Mouse (Mus musculus) cerebellum, adult 11-12 months (tissue): ENCODE measurements around the gene Rps21.

Experiments used
- DNase-seq: peaks from one replicate; pipeline ENCODE4 v3.0.0; 2022

Rps21 gene

DNA sequence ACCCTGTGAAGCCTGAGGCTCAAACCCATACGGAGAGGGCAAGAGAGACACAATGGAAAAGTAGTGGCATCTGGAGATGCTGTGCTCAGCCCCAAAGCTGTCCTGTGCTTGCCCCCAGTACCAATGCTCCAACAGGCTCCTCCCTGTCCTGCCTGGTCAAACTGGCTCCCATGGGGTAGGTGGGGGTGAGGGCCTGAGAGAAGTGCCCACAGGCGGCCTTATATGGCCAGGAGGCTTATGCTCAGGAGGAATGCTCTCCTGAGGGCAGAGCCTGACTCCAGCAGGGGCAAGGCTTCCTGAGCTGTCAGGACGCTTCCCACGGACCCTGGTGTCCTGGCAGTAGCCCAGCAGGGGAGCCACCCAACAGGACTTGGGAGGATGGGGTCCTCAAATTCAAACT lies 26.7 kb upstream of the Rps21 start:
- no peak for DNase-seq

DNA sequence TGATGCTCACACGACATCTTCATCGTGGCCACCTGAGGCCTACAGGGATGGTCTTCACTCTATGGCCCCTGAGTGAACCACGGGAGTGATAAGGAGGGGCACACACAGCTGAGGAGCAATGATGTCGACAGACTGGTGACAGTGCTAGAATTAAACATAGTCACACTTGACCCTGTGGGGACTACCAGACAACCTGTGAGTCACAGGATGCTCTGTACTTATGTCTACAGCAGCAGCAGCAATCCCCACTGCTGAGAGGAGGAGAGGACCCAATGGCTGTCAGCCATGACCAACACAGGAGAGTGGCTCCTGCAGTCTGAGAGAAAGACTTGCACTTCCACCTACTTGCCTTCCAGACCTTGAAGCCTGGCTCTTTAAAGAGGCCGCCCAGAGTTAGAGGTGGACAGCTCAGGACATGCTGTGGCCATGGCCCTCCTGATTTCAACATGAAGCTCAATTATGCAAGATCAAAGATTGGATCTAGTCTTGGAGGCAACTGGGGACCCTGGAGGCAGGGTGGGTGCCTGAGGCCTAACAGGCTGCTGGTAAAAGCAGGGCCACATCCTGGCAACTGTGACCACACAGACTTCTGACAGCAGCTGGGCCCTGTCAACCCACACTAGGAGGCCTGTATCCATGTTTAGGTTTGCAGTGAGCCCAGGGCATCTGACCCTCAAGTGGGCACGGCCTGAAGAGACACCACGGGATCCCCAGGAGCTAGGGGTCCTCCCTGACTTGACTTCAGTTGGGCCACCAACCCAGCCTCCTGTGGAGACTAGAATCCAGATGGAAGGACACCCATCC lies 23.9 kb upstream of the Rps21 start:
- DNase-seq, result no peak

DNA sequence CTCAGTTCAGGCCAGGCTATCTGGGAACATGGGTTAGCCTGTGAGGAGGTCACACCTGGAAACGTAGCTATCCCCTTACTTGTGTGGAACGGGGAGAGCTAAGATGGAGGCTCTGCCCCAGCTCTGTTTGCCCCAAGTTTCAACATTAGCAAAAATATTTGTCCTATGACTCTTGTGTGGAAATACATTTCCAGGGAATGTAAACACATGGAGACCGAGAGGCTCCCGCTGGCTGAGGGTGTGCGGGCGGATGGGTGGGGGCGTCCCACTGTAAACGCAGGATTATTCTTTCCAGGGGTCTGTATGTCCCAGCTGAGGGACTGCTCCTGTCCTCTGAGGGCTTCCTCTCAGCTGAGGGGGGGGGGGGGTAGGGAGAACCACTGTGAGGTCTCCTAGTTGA lies 22.8 kb upstream of the Rps21 start:
- DNase-seq, result no peak

DNA sequence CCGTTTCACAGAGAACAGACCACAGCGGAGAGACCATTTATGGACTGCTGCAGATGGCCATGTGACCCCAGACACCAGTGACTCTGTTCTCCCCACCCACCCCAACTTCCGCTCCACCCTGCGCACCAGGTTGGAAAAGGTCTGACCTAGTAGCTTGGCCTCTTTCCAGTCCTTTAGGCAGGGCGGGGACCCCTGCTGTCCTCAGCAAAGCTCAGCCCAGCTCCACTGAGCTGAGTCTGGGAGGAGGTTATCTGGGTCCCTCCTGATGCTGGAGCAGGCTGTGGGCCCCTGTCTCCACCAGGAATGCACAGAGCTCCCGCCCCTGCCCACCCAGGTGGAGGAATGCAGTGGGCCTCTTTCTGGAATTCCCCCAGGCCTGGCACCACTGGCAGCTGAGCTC lies 22.2 kb upstream of the Rps21 start:
- no peak for DNase-seq

DNA sequence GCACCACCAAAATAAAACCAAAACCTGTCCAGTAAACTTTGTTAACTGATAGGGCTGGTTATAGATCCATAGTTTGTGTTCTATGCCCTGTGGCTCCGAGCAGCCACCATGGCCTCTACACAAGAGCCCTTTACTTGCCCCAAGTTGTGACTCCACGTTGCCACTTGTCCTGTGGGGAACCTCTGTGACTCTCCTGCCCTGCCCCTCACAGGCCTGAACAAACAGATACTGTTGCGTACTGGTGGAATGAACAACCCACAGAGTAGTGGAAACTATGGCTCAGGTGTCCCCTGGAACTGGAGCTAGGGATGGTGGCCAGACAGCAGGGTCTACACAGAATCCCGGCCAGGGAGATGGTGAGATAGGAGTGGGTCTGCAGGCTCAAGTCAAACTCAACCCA lies 21.4 kb upstream of the Rps21 start:
- DNase-seq, result no peak

DNA sequence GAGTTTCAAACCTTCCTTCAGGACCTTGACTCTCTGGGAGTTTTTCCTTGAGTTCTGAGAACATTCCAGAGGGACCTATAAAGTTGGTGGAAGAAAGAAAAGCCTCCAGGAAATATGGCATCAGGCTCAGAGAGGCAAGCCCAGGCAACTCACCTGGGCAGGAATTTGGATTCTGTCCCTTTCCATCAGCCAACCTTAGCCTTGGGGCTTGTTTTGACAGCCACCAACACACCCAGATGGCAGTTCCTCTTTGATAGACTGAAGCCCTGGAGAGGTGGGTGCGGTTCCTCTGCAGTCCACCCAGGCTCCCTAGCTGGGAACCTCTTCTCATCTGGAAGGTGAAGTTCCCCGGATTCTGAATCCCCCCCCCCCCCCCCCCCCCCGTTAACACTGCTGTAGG lies 20.7 kb upstream of the Rps21 start:
- no peak for DNase-seq

DNA sequence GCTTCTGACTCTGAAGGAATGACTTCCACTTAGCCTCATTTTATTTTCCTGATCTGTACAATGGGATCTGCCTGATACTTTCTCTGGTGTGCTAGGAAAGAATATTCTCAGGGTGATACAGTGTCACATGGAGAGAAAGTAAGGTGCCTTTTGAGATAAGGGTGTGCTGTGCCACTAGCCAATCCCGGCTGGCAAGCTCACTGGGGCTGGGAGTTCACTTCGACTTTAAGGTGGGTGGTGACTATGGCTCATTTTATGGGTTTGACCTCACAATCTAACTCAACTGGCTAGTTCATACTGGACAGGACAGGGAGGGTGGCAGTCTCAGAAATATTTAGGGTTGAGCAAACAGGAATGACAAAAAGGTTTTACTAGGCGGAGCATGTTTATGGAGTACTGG lies 20.2 kb upstream of the Rps21 start:
- no peak for DNase-seq

DNA sequence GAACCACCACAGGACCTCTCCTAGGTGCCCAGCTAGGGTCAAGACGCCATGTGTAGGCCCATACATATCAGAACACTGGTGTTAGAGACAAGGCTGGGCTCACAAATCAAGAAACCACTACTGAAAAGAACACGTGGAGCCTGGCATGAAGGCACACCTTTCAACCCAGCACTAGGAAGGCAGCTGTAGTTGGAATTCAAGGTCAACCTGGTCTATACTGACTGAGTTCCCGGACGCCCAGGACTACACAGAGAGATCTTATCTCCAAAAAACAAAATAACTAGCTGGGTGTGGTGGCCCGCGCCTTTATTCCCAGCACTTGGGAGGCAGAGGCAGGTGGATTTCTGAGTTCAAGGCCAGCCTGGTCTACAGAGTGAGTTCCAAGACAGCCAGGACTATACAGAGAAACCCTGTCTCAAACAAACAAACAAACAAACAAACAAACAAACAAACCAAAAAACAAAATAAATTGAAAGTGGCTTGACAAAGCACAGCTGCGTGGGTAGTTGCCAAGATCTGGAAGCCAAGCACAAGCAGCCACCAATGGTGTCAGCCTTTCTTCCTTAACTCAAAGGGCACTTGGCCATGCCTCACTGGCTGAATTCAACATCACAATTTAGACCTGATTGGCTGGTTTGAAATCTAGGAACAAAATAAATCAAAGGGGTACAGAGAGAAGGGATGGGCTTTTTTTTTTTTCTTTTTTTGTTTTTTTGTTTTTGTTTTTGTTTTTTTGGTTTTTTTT lies 19.4 kb upstream of the Rps21 start:
- DNase-seq, result no peak

DNA sequence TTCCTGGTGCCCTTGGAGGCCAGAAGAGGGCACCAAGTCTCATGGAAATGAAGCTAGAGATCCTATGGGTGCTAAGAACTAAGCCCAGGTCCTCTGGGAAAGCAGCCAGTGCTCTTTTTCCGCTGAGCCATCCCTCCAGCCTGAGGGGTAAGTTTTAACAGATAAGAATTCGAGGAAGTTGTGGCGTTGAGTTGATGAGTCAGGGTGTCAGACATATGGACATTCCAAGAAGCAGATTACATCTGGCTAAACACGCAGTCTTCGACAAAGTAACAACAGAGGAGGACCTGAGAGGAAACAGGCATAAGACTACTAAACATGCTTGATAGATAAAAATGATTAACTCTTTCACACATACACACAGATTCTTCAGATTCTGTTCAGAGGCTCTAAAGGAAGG lies 18.6 kb upstream of the Rps21 start:
- DNase-seq, result no peak

DNA sequence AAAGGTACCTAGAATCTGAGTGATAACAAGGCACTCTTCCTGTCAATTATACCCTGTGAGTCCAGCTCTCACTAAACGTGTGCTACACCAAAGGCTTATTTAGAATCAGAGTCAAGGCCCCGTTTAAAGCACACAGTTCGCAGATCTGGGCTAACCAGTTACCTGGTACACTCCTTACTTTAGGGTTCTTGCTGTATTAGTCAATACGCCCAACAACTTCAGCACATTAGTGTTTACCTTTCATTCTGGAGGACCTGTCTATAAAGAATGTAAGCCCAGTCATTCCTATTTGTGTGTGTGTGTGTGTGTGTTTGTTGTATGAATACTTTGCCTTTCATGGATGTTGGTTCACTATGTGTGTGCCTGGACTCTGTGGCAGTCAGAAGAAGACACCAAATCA lies 14.1 kb upstream of the Rps21 start:
- DNase-seq, result no peak

DNA sequence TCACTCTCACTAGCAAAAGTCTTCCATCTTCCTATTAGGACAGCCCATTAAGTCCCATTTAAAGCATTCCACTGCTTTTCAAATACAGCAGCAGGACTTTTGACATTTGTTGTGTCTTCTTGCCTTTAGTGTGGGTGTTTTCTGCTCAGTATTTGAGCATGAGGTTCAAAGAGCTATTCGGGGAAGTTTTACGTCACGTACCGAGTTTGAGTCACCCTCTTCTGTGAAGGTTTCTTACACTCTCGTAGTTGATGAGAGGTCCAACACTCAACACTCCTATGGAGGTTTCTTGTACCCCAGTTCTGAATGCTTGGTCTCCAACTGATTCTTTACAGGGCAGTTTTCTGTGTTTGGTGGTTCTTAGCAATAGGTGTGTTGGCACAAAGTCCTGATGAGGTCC lies 9.3 kb upstream of the Rps21 start:
- no peak for DNase-seq

DNA sequence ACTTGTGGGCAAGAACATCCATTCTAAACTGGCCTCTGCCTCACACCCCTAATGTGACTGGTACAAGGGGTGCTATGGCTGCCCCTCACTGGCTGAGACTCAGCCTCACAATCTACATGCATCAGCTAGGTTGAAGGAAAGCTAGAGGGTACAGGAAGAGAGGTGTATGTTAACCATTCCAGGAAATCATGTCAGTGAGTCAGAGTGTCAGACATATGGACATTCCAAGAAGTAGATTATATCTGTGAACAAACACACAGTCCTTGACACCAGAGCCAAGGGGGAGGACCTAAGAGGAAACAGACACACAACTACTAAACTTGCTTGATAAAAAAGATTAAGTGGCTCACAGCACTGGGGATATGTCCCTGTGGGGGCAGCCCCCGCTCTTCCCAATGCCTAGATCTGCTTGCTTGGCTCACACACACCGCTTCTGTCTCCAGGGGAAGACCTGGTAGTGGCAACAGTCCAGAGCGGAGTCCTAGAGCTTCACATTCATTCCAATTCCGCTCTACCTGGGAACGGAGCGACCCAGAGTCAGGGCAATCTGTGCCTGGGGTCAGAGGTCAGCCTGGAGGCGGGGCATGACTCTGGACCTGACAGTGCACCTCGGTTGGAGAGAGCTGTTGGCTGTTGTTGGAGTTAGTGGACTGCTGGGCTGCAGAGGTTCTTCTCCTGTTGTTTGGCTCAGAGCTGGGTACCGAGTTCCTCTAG lies 8.1 kb upstream of the Rps21 start:
- DNase-seq, result peak; percentile 10

DNA sequence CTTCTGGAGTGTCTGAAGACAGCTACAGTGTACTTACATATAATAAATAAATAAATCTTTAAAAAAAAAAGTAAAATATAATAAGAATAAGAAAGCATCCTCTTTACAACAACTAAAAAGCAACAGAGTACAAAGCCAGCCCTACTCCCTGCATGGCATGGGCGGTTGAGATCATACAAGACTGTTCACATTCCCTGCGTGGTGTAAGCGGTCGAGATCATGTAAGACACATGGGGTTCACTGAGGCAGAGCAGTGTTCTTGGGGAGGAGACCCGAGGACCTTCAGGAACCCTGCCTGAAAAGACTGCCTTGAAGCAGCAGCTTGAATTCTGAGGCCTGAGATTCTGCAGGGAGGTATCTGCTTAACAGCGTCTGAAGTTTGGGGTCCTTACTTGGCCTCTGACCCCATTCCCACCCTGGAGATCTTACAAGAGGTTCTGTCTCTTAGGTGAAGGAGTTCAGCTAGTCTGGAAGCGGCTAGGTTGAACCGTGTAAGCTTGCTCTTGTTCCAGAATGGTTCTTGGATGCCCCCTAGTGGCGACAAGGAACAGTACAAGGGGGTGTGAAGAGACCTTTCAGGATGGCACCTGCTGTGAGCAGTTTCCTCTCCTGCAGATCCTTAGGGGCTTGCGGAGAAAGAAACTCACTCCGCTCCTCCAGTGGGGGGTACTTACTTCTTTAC lies 6.1 kb upstream of the Rps21 start:
- DNase-seq, result peak; percentile 77

DNA sequence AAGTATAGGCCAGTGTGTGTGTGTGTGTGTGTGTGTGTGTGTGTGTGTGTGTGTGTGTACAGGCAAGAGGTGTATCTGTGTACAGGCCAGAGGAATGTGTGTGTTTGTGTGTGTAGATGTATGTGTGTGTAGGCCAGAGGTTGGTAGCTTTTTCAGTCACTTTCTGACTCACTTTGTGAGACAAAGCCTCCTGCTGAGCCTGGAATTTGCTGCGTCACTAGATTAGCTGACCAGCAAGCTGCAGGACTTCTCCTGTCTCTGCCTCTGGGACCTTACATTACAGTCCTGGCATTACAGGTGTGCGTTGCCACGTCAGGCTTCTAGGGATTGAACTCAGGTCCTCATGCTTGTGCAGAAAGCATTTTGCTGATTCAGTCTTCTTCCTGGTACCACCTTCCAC lies 5.3 kb upstream of the Rps21 start:
- no peak for DNase-seq

DNA sequence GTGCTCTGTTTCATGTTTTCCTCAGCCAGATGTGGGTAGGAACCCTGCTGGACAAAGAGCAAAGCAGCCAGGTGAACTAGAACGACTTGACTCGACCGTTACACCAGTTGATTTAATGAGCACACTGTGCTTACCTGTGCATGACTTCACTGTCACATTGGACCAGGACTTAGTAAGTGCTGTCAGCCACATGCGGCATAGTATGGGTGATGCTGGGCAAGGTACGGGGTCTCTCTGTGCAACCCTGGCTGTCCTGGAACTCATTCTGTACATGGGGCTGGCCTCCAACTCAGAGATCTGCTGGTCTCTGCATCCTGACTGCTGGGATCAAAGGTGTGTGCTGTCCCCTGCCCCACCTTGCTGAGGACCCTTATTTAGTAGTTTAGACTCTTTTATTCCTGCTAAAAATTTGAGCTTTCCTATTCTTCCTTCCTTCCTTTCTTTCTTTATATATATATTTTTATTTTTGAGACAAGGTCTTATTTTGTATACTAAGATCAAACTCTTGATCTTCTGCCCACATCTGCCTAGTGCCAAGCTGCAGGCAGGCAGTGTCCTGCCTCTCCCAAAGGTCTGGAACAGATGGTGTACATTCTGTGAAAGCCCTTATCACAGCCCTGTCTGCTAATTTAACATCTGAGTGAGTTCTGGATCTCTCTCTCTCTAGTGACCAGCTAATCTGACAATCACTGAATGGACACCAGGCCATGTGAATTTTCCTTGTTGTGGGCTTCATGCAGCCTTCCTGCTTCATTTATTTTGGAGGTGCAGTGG lies 2.6 kb upstream of the Rps21 start:
- no peak for DNase-seq

DNA sequence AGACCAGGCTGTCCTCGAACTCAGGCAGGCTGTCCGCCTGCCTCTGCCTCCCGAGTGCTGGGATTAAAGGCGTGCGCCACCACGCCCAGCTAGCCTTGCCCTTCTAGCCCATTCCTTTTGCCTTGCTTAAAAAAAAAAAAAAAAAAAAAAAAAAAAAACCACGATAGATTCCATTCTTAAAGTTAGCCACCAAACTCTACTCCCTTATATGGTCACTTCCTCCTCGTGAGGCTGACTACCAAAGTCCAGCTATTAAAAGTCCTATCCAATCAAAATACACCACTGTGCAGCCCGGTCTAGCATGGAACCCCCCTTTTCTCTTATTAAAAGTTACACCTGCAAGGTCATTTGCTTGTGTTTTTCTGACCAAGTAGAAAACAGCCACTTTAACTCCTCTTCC lies 1.5 kb upstream of the Rps21 start:
- no peak for DNase-seq

DNA sequence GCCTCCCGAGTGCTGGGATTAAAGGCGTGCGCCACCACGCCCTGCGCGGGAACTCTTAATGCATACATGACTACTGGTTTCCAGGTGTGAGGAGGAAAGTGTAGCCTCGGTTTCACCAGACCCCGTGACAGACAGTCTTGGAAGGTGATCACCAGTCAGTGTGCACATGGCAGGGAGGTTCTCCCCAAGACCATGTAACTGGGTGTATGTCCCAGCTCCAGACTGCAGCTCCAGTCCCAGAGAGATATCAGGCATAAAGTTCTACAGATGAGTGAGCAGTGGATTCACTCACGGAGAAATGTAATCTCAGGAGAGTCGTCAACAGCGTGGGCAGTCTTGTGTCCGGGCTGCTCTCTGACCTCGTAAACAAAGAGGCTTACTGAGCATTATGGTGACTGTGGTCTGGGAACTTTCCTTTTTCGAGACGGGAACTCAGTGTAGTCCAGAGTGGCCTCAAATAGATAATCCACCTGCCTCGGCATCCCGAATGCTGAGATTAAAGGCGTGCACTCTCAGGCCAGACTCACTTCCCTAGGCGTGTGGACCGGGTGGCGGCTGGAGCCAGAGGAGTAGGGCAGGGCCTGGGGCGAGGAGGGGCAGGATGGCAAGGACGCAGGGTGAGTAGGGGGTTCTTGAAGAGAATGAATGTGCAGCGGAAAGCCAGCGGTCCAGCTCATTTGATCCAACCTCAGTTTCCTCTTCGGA lies 729 bp upstream of the Rps21 start:
- no peak for DNase-seq

DNA sequence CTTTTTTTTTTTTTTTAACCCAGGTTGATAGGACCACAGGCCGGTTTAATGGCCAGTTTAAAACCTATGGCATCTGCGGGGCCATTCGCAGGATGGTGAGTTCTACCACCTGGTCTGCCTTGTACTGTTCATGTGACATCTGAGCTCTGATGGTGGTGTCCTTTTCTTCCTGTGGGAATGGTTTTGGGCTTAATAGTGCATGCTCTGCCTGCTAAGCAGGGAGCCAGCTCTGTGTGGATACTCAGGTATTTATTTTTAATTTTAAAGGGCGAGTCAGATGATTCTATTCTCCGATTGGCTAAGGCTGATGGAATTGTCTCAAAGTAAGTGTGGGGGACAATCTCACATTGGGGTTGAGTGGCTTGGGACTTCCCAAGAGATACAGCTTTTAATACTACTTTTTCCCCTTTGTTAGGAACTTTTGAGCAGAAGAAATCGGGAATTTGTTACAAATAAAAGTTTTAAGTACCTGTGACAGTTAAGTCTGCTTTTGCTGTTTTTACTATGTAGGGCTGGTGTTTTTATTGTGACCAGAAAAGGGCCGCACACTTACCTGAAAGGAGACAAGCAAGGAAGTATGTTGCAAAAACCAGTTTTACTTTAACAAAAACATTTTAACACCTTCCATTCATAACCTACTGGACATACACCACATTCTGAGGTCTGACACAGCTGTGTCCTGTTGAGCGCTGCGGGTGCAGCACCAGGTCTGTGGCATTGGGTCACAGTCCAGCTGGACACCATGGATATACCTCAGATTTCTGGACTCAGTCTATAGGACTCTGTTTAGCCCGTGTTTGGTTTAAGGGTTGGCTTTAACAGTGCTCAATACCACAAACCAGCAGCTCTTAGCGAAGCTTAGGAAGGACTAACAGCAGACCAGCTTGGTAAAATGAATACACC lies 1.0 kb downstream of the Rps21 start:
- peak; percentile 16 for DNase-seq

DNA sequence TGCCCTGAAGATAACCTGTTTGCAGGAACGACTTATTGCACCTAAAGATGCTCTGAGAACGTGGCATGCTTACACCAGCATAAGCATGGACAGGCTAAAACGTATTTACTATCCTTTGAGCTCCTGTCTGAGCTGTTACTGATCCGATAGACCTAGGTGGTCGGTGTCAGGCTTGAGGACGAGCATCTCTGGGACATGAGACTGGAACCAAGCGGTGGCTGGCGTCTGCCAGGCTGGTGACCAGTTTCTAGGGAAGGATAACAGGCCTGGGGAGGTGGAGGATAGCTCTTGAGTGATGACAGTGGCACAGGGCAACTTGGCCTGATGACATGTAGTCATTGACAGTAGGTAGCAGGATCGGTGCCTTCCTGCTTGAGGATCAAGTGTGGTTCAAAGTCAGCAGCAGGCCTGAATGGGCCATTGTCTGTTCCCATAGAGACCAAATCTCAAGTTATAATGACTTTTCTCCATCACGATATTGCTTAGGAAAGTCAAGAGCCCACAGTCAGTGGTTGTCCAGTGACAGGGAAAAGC lies 1.8 kb downstream of the Rps21 start:
- peak; percentile 30 for DNase-seq

DNA sequence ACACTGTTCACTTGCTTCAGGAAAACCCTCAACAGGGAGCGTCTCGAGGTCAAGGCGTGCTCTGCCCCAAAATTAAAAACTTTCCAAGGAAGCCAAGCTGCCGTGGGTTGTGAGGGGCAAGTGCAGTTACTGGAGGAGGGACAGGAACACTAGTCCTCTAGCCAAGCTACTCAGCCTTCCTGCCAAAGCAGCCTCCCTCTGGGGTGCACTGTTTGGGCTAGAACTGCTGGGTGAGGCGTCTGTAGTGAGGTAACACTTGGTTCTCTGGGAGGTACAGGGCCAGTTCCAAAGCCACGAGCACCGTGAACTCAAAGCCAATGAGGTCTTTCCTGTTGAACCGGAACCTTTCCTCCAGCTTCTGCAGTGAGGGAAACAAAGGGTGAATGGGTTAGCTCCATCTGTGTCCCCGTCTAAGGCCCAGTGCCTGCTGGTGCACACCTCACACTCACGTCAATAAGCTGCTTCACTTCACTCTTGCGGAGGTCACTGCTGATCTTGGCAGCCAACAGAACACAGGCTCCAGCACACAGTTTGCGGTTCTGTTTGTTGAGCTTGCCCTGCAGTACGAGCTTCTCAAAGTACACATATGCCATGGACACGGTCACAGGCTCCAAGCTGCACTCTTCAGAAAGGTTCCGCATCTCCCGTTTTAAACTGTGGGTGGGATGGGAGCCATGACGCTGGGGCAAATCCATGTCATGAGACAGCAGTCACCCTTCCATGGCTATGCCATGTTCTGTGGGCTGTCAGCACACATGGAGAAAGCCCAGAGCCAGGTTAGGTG lies 2.8 kb downstream of the Rps21 start:
- peak; percentile 16 for DNase-seq
